In genomic region chr11:96278773-96279172, GRCm38 (mm10) we compare ENCODE assay signal across 1 mouse cellular context.
A peak's percentile ranks its signal among the peaks of the same experiment; 100 is the strongest.
TF ChIP-seq lines count a peak whose summit lies in the region.

No protein-coding gene starts in this region.

TF ChIP-seq in CH12.LX, 34 proteins besides CTCF, POLR2A, EP300 and RAD21:
- TF ChIP-seq SMC3 (IDR thresholded peaks at IDR 0.05; ENCODE audit: low read depth, low read length) (peak; percentile 96), NELFE (IDR thresholded peaks at IDR 0.05; ENCODE audit: low read depth, low read length) (0 out of 2 replicates have a peak, but pooled peaks have one; percentile 12), KAT2A (IDR thresholded peaks at IDR 0.05; ENCODE audit: insufficient replicate concordance, low read length) (no peak), POLR2AphosphoS2 (IDR thresholded peaks at IDR 0.05; ENCODE audit: low read depth, low read length) (no peak), E2F4 (IDR thresholded peaks at IDR 0.05; ENCODE audit: insufficient replicate concordance, low read depth, low read length) (no peak), JUN (IDR thresholded peaks at IDR 0.05; ENCODE audit: insufficient read depth, low read depth, low read length) (no peak), ETS1 (conservative IDR thresholded peaks at IDR 0.05; ENCODE audit: low read depth, low read length) (no peak), BHLHE40 (IDR thresholded peaks at IDR 0.05; ENCODE audit: low read depth, low read length) (0 out of 2 replicates have a peak, but pooled peaks have one; percentile 9), MAZ (IDR thresholded peaks at IDR 0.05; ENCODE audit: low read depth, low read length) (no peak), MYC (IDR thresholded peaks at IDR 0.05; ENCODE audit: low read depth, low read length) (no peak), PAX5 (IDR thresholded peaks at IDR 0.05; ENCODE audit: low read length) (no peak), CHD1 (IDR thresholded peaks at IDR 0.05; ENCODE audit: low read depth, low read length) (no peak), HCFC1 (IDR thresholded peaks at IDR 0.05; ENCODE audit: low read depth, low read length) (no peak), JUND (conservative IDR thresholded peaks at IDR 0.05; ENCODE audit: low read depth, low read length) (no peak), ZNF384 (IDR thresholded peaks at IDR 0.05; ENCODE audit: low read depth, low read length) (no peak), ZC3H11A (IDR thresholded peaks at IDR 0.05; ENCODE audit: low read depth, low read length) (peak; percentile 85), GABPA (IDR thresholded peaks at IDR 0.05; ENCODE audit: insufficient replicate concordance, low read depth, low read length) (no peak), ZKSCAN1 (IDR thresholded peaks at IDR 0.05; ENCODE audit: borderline replicate concordance, low read depth, low read length) (no peak), ELF1 (IDR thresholded peaks at IDR 0.05; ENCODE audit: low read depth, low read length) (no peak), TCF12 (IDR thresholded peaks at IDR 0.05; ENCODE audit: low read depth, low read length) (no peak), MAX (IDR thresholded peaks at IDR 0.05; ENCODE audit: low read length) (no peak), MEF2A (IDR thresholded peaks at IDR 0.05; ENCODE audit: borderline replicate concordance, low read depth, low read length) (no peak), CHD2 (IDR thresholded peaks at IDR 0.05; ENCODE audit: low read length) (no peak), TBP (conservative IDR thresholded peaks at IDR 0.05; ENCODE audit: low read depth, low read length) (no peak), SIN3A (IDR thresholded peaks at IDR 0.05; ENCODE audit: low read length) (no peak), USF1 (IDR thresholded peaks at IDR 0.05; ENCODE audit: low read depth, low read length) (no peak), NRF1 (IDR thresholded peaks at IDR 0.05; ENCODE audit: low read depth, low read length) (peak; percentile 14; the same call in 1 of the 2 replicates), MAFK (IDR thresholded peaks at IDR 0.05; ENCODE audit: insufficient replicate concordance, low read length) (no peak), RCOR1 (conservative IDR thresholded peaks at IDR 0.05; ENCODE audit: low read depth, low read length) (no peak), USF2 (conservative IDR thresholded peaks at IDR 0.05; ENCODE audit: low read depth, low read length) (no peak), IRF4 (IDR thresholded peaks at IDR 0.05; ENCODE audit: low read depth, low read length) (peak; percentile 68; the same call in 1 of the 2 replicates), UBTF (IDR thresholded peaks at IDR 0.05; ENCODE audit: low read depth, low read length) (no peak)
